Mouse (Mus musculus) cerebellum, adult 9-10 months (tissue): ENCODE measurements around the gene Snrk.

Experiments used
- DNase-seq: peaks from one replicate; pipeline ENCODE4 v3.0.0; 2022

Gene Snrk

DNA sequence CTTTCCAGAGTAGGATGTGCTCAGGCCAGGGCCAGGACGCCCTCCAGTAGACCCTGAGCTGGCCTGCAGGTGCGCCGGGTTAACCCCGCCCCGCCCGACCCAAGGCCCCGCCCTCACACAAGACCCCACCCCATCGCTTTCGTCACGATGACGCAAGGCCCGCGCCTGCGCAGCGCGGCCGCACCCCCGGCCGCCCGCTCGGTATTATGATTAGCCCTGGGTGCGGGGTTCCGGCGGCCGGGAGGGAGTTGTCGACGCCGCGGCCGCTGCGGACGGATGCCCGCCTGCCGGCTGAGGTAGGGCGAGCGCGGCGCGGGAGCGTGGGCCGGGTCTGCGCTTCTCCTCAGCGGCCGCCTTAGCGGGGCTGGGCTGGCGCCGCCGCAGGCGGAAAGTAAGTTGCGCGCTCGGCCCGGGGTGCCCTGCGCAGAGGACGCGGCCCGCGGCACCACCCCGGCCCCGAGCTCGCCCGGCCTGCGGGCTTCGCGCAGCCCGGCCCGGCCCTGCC, at the start of gene Snrk:
Gene Snrk, plus strand, starts transcription at position 155 of the 505 bp plus-strand sequence.
- DNase-seq: peak; percentile 87

DNA sequence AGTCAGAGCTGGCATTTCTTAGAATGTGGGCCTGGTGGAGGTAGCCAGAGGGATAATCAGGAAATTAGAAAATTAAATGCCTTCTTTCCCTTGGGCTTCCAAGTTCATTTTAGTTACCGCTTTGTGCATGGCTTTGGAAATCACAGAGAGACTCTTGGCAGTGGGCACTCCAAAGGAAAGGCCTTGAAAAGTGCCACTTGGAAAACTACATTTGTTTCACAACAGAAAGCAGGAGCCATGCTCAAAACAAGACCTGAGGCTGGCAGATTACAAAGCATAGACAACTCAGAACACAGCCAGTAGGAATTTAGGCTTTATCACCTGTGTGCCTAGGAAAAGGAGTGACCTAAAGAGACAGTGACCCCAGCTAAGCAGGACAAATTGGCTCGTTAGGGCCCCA, 49.4 kb upstream of the Snrk start:
- no peak for DNase-seq

DNA sequence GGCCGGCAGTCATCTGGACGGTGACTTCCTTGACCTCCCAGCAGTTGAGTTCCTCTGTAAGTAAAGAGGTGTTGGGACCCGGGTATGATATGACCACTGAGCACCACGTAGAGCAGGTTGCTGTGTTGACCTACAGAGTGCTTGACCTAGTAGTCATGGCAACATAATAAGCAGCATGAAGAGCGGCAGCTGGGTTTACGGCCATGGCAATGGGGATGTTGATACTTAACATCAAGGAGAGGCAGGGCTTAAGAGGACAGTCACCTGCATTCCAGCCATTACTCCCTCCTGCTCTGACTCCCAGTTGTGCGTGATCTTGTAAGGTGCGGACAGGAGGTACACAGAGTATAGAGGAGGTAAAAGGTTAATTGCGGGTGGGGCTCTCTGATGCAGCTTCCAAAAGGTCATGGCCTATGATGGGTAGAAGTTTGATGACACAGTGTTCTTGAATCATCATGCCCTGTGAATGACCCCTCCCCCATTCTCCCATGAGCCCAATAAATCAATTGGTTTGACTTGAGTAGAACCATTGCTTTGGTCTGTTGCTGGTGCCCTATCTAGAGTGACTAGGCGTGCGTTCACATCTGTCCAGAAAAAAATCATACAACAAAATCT, 47.4 kb upstream of the Snrk start:
- DNase-seq: no peak

DNA sequence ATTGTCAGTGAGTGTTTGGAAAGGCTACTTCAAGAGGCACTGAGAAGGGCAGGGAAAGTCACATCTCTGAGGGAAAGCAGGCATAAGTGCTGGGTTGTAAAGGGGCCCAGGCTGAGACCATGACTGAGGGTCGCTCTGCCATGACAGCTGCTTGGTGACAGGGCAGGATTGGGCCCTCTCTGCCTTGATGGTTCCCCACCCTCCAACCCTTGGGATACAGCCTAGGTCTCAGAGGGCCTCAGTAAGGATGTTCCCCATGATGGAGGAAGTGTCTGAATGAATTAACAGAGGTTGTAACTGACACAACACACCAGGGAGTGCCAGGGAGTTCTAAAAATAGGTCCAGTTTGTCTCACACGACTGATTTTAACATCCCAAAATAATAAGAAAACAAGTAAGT, 43.1 kb upstream of the Snrk start:
- no peak for DNase-seq

DNA sequence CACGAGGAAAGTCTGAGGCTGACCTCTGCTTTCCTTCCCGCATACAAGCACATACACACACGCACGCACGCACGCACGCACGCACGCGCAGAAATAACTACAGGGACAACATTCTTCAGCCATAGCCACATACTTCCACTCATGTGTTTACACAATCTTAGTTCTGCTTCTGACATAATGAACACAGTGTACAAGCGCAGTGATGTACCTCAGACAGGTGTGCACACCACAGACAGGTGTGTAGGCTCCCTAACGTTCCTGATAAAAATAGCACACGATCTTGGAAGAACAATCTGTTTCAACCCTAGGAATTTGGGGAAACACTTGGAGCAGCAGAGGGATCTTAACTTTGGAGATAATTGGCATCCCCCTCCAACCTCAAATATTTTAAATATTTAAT, 42.5 kb upstream of the Snrk start:
- no peak for DNase-seq

DNA sequence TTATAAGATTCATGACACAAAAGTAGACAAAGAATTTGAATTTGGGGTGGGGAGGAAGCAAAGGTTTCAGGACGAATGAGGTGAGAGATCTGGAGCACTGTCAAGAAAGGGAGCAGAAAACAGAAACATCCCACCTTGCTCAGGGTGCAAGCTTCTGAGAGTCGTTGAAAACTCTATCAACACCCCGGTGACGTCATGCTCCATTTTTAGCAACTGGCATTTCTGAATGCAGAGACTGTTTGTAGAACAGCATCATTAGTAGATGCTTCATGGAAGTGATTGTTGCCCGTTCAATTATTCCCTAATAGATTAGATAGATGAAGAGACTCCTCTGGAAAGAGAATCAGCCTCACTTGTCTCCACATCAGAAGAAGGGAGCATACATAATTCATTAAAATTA, 38.6 kb upstream of the Snrk start:
- peak; percentile 59 for DNase-seq

DNA sequence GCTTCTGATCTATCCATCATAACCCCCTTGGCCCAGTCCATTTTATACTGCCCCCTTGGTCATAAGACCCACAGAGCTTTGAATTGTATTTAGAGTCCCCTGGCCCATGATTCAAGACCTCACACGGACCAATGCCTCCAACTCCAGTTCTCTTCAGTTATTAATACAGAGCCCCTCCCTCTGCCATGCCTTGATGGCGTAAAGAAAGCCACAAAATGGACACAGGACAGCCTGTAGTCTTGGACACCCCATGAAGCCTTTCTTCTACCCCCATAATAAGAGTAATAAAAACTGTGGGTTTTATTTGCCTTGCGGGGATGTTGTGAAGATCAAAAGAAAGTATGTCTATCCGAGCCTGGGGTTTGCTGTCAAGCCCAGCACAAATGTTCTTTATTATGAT, 33.4 kb upstream of the Snrk start:
- no peak for DNase-seq

DNA sequence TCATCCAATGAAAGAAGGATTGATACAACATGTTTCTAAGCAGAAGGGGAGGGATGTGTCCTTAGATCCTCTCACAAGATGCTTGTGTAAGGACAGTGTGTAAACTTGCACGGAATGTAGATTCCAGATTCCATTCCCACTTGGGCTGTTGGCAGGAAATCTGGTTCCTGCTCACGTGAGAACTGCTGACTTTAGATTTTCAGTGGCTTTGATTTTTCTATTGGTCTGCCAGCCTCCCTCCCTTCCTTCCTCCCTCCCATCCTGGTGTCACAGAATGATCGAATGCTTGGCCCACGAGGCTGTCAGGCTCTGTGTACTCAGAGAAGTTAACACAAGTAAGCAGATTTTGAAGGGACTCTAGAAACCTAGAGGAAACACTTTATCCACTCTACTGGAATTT, 32.9 kb upstream of the Snrk start:
- no peak for DNase-seq

DNA sequence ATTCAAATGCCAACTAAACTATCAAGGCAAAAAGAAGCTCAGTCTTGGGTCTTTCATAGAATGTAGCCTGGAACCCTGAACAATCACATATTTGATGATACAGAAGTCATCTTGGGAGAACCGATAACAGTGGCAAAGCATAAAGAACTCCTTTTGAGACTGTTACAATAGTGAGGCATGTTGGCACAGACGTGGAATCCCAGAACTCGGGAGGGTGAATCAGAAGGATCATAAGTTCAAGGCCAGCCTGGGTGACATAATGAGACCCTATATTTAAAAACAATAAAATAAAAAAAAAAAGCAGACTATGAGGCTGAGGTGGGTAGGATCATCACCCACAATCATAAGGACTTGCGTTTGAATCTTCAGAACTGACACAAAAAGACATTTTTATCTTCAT, 32.4 kb upstream of the Snrk start:
- no peak for DNase-seq

DNA sequence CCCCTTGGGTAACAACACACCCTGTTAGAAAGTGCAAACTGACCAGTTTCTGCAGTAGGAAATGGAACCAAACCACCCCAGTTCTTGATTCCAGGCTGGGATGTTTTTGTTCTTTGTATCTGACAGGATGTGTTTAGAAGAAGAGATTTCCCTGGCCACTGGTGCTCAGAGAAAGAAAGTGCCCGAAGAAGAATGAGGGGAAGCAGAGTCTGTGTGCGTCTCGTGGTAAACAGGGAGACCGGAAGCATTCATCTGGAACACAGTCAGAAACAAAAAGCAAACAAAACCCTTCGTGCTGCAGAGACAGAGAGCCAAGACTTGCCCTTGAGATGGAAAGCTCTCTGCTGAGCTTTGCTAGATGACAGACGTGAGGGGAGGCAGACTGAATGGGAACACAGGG, 32.0 kb upstream of the Snrk start:
- no peak for DNase-seq

DNA sequence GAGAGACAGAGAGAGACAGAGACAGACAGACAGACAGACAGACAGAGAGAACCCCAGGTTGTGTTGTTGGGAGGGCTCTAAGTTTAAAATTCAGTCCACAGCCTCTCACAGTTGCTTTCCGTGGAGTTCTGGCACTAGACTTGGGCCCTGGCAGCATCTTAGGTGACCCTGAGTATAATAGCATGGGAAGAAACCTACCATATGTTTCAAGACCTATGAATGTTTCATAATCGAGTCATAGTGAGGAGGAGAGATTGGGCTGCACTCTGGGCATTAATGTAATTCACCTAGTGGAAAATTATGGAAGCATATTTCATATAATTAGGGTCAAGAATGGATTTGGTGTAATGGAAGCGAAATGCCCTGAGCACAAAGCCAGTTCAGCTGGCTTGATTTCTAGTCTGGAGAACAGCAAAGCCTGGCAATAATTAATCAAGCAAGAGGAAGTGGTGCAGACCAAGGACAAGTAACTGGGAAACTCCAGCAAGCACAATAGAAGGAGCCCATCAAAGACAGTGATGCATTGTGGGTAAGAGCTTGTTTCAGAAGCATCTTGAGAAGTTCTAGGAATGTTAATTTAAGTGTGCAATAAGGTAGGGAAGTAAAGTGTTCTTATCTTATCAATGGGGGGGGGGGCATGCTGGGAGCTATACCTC, 31.4 kb upstream of the Snrk start:
- DNase-seq: no peak

DNA sequence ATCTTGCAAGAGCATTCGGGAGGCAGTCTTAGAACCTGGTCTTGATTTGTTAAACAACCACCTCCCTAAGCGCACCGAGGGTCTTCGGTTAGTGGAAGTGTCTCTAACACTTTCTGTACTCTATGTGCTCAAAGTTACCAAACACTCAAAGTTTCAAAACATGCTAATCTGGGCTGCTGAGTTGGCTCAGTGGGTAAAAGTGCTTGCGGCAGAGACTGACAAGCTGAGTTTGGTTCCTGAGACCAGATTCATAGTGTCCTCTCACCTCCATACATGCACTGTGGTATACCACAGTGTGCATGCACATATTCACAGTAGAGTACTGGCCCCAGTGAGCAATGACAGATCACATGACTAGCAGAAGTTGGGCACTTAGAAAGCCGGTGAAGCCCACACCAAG, 30.0 kb upstream of the Snrk start:
- DNase-seq: no peak

DNA sequence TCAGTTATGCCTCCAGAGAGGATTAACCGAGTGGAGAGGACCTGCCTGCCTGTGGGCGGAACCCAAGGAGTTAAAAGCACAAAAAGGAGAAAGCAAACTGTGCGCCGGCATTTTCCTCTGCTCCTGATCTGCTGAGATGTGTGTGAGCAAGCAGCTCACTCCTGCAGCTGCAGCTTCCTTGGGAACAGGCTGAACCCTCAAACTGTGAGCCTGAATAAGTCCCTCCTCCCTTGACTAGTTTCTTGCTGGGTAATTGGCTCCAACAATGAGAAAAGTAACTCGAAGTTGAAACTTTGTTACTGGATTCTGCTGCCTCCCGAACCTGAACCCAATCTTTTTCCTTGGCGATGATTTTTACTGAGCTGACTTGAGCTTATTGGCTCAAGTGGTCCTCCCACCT, 25.9 kb upstream of the Snrk start:
- no peak for DNase-seq

DNA sequence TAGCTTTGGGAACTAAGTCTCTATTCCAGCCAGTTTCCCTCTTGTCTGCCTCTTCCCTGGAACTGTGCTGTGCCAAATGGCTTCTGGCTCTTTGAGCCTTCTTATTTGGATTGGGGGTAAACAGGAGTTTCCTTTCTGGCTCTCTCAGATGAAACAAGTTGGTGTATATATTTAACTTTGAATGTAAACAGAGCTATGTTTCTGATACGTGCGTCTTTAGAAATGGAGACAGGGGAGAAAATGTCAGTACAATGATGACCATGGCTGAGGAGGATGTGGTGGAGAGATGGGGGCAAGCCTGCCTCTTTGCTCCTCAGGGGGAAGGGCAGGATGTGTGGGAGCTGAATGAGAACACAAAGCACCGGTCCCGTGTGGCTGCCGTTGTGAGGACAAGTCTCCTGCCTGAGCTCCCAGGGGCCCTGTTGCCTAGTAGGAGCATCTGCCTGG, 25.3 kb upstream of the Snrk start:
- no peak for DNase-seq

DNA sequence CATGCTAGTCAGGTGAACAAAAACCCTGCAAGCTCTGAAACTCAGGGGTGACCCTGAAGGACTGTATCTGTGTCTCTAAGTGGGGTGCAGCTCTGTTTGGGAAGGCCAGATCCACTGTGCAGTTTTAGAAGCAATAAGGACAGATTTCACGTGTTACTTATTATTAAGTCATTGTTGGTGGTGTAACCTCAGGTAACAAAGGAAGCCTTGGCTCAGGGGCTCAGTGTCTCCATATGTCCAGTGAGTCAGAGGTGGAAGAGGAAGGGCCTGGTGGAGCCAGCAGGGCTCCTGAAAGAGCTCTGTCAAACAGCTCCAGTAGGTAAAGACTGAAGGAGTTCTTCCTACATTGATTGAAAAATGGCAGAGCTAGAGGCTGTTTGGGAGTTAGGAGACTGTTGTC, 22.9 kb upstream of the Snrk start:
- DNase-seq: no peak

DNA sequence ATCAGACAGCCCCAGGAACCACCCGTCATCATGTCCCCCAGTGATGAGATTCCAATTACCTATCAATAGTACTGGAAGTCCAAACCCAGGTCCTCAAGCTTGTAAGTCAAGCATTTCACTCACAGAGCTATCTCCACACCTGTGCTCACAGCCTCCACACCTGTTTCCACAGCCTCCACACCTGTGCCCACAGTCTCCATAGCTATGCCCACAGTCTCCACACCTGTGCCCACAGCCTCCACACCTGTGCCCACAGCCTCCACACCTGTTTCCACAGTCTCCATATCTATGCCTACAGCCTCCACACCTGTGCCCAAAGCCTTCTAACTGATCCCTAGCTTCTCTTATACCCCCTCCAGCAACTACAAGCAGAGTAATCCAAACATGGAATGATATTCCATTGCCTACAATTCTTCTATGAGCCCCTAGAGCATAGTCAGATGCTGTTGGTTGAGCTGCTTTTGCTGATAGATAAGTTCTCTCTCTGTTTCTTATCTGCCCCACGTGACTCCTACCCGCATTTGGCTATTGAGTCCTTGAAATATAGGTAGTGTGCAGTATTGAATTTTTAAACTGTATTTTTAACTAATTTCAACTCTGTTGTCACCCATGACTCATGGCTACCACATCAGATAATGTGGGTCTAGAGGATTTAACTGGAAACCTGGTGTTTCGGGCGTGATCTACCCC, 20.1 kb upstream of the Snrk start:
- DNase-seq: no peak

DNA sequence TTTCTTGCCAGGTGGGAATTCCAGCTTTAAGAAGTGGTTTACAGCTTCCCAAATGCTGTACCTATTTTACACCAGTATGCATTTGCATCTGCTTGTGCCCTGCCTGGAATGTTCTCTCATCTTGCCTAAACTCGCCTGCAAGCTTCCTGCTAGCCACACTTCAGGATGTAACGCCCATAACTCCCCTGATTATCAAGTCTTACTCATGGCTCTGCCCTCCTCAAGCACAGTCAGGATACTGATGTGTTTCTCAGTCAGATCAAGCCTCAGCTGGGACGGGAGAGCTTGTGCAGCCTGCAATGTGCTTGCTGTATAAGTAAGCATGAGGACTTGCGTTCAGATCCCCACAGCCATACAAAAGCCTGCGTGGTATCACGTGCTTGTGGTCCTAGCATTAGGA, 19.5 kb upstream of the Snrk start:
- no peak for DNase-seq

DNA sequence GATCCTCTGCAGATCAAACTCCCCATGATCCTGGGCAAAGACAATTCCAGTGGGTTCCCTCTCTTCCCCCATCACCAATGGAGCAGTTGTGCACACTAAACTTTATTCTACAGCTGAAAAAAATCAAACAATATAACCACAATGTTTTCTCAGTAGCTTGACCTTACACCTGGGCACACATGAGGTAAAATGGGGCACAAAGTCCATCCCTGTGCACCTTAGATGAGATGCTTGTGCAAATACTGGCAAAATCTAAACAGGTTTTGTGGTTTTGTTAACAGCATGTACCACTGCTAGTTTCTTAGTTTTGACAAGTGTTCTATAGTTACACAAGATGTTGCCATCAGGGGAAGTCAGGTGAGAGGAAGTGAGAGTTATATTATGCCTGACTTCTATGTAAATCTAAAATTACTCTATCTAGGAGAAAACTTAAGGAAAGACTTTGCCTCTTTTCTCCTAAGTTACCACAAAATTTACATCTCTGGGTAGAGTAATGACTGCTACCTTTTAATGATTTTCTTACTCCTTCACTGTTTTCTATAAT, 16.4 kb upstream of the Snrk start:
- DNase-seq: no peak

DNA sequence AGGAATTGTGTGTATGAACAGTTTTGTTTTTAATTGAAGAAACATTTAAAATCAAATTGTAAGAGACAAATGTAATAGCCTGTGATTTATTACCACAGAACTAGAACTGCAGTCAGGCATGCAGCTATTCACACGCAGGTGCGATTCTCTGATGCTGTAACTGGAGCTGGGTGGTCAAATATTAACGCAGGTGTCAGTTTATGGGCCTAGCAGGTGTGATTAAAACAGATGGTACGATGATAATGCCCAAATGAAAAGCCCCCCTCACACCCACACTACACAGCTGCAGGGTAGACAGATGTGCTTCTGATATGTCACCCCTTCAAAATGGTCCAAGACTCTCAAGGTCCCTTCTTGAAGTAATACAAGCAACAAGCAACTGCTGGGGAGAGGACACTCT, 15.9 kb upstream of the Snrk start:
- no peak for DNase-seq

DNA sequence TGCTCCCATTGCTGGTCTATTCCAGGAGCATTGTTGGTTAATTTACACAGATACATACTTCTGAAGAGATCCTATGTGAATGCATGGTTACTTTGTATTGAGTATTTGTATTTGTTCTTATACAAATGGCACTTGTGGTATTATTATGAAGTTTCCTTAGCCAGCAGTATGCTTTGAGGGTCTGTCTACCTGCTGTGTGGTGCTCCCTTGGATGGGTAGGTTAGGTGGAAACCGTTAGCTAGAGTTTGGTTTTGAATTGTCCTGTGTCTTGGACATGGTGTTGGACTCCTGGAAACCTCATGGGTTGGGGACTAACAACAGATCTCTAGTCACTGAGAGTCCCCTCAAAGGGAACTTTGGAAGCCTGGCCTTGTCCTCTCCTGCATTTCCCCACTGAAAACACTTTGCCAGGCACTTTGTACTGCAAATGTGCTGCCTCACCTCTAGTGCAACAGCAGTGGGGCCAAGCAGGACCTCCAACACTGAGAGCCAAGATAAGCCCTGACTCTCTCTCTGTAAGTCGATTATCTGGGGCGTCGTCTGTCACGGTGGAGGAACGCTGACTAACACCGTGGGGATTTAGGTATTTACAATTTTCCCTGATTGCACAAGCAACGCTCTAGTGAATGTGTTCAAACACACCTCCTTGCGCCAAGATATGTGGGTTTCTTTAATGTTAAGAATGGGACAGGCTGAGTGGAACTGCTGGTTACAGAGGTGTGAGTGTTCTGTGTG, 13.3 kb upstream of the Snrk start:
- no peak for DNase-seq

DNA sequence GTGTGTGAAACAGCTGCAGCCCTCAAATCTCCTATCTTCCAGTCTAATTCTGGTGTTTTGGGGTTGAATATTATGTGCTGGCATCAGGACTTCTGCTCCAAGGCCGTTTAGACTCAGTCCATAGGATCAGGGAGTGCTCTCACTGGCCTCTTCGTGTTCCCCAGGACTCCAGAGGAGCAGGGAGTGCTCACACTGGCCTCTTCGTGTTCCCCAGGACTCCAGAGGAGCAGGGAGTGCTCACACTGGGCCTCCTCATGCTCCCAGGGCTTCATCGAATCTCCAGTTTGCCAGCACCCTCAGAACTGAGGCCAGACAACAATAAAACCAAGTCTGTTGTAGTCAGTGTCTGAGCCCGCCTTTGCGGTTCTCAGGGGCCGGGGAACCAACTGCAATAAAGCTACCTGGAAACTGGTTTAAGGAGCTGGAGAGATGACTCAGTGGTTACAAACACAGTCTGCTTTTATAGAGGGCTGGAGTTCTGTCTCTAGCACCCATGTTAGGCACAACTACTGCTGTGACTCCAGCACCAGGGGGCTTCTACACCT, 12.7 kb upstream of the Snrk start:
- no peak for DNase-seq

DNA sequence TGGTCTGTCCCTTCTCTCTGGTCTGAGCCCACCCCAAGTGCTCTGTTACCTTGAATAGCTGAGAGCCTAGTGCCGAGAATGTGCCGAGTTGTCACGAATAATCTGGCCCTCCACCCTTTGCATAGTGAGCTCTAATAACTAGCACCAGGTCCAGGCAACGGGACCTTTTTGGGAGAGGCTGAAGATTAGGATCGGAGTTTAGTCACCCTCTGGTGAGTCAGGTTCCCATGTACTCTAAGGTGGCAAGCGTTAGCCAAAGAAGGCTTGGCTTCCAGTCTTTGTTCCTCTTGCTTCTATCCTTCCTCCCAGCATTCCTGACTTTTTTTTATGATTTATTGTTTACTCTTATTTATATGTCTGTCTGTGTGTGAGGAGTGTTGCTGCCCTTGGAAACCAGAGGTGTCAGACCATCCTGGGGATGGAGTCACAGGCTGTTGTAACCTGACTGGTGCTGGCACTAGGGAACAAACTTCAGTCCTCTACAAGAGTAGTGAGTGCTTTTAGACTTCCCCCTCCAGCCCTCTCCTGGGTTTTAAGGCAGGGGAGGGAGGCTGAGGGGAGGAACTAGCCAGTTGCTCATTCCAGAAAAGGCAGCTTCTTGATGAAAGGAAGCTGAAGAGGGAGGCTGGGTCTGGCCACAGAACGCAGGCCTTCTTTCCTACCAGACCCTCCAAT, 9.2 kb upstream of the Snrk start:
- no peak for DNase-seq
